Mouse (Mus musculus): Measurements from ENCODE around the gene Dbx2.

Dbx2 gene

DNA sequence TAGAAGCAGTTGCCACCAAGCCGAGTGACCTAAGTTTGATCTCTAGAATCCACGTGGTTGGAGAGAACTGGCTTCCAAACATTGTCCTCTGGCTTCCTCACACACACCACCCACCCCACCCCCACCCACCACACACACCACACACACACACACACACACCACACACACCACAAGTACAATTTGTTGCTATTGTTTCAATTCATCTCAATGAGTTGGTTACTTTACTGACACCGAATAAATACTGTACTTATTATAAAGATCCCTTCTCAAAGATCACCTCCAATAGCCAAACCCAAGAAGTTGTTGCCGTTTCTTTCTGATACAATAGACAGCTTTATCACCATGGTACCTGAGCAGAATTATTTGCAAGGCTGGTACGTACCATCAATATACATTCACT lies at the start of gene Dbx2:
Gene Dbx2, minus strand, starts transcription at position 101 of the 400 bp plus-strand sequence.
- no peak for DNase-seq

DNA sequence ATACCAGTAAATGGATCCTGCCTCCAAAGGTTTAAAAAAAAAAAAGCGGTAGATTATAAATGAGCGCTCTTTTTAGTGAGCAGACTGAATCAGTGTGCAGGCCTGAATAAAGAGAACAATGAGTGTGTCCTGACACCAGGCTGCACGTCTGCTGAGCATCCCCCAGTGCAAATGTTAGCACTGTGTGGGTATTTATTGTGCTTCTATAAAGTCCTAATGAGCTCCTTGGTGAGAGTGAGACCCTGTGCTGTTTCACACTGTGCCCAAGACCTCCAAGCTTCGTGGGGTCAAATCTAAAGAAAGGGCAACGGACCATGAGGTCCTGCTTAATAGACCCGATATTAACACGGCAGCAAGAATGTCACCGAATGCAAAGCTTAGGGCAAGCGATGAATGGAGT lies 46.4 kb upstream of the Dbx2 start:
- DNase-seq: no peak

DNA sequence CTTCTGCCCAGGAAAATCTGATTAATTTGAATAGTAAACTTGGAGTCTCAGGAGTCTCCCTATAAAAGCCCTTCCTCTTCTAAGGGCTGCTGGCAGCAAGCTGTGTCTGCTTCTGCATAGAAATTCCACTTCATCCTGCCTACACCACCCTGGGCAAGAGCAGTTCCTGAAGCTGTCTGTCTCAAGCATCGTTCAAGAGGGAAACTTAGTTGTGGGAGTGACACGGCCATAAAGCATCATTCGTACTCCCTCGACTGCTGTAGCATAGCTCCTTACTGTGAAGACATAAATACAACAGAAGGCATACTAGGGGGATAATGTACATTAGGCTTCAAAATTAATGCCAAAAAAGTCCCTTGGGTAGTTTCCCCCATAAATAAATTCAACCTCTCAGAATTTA lies 45.8 kb upstream of the Dbx2 start:
- DNase-seq: no peak

DNA sequence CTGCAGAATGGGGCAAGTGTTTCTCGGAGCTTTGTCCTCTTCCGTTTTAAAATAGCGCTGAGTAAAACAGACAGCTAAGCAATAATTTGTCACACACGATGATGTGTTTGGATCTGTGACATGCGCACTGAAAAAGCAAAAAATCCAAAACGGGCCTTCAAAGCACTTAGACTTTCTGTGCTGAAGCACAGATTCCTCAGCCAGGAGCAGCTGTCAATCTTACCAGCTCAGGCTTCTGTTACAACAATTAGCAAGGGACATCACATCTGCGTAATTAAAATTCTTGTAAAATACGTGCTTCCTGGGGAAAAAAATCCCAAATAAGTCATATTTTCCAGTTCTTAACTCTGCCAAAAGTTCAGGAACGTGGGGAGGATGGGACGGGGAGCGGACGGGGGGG lies 43.6 kb upstream of the Dbx2 start:
- DNase-seq: no peak

DNA sequence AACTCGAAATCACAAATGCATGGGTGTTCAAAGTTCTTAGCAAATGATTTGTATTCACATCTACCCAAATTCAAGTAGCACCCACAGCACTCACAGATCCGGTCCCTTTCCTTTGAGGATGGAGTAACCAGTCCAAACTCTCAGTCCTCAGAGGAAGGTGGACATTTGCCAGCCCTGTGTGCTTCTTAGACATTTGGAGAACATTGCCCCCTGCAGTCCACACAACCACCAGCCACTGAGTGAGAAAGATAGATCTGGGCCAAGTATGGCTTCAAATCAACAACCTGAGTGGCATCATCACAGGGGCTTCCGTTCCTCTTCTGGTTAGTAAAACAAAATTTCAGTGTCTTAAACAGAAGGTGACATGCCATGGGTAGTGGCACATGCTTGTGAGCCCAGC lies 38.0 kb upstream of the Dbx2 start:
- peak in 1 of 2 experiments; percentile 21 for DNase-seq

DNA sequence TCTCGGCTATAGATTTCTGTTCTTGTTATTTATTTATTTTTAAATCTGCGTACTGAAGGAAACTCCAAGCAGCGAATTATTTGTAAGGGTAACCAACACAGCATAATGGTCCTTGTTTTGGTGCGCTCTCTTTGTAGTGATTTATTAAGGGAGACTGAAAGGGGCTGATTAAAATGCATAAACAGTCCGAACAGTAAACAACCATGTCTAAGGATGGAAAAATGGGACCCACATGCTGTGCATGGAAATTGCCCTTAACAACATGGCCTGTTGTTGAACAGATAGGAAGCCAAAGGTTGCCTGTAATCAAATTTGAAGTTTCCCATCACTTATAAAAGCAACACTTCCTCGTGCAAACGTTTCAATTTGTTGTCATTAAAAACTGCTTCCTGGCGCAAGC lies 35.8 kb upstream of the Dbx2 start:
- no peak for DNase-seq

DNA sequence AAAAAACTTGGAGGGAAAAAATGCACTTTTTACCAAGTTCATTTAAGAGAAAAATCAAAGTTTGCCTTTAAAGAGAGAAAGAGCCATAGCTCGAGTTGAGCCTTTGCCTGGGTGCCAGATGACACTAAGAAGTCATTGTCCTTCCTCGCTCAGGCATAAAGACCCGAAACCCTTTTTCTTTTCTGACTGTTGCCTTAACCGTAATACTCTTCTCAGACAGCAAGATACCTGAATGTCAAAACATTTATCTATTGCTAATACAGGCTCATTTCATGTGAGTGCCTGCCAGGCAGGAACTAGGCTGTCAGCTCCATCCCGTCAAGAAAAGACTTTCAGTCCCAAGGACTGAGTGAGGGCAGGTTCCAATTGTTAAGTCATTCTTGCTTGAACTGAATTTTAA lies 35.4 kb upstream of the Dbx2 start:
- no peak for DNase-seq

DNA sequence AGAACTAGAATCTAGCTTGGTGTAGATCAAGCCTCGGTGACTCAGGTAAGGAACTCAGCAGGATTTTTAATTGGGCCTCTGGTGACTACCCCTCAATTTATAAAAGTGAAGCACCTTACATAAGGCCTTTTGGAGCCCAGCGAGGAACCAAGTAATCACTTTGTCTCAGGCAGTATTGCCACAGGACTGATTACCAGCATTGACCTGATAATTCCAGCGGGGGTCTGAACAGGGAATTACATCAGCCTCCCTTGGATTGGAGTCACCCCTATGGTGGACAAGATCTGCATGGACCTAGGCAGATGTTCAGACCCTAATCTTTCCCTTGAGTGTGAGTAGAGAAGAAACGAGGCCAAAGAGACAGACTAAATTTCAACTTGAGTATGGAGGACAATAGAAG lies 26.9 kb upstream of the Dbx2 start:
- no peak for DNase-seq

DNA sequence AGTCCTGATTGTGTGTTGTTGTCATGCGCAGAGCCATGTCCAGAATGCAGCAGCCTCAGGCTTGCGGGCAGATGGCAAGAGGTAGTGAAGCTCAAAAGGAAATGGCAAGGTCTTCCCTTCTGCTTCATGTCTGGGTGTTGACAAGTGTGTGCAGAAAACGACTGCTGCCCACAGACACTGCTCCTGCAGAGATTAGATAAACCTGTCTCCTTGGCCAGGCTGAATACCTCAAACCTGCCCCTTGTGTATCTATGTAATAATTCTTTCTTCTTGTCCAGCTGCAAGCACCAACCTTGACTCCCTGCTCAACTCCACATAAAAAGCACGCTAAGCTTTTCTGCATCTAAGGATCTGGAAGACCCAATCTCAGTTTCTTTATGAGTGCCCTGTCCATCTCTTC lies 19.9 kb upstream of the Dbx2 start:
- no peak for DNase-seq

DNA sequence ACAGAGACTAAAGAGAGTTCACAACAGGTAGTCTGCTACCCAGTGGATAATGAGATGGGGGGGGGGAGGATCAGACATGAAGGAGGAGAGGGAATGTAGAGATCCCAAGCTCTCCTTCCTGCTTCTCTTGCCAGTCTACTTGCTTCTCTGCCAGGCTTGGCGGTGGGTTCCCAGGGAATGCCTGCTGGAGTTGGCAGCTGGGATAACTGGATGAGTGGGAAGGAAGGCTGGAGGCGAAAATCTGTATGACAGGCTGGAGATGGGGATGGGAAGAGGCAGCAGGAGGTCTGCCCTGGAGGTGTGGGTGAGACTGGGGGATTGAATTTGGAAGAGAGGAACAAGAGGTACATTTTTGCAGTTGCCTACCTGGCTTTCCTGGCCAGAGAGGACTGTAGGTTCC lies 19.4 kb upstream of the Dbx2 start:
- DNase-seq: no peak

DNA sequence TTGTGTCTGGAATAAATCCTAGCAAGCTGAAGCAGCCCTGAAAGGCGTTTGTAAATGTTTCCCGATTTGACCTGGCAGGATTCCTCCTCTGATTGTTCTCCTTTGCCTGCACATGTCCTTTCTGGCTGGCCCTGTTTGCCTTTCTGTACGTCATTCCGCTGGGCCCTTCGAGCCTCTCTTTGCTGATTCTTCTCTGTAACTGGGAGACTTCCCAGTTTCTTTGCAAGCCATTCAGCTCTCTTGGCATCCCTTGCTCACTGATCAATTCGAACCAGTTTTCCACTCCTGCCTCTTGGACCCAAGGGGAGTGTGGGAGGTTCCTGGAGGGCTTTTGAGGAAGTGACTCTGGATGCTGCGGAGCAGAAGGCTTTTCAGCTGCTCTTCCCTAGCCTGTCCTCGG lies 11.4 kb upstream of the Dbx2 start:
- no peak for DNase-seq

DNA sequence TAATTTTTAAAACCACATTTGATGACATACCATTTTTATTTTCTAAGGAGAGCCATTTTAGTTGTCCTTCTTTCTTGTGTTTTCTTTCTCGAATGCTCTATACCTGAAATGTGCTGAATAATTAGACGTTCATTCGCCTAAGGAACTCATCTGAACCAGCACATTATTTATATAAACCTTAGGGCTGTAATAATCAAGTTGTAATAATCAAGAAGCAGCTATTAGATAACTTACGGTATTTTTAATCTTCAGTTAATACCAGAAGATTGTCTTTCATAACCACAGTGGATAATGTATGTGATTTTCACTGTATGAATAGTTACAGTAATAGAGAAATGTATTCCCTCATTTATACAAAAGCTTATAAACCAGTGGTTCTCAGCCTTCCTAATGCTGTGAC lies 9.2 kb upstream of the Dbx2 start:
- no peak for DNase-seq

DNA sequence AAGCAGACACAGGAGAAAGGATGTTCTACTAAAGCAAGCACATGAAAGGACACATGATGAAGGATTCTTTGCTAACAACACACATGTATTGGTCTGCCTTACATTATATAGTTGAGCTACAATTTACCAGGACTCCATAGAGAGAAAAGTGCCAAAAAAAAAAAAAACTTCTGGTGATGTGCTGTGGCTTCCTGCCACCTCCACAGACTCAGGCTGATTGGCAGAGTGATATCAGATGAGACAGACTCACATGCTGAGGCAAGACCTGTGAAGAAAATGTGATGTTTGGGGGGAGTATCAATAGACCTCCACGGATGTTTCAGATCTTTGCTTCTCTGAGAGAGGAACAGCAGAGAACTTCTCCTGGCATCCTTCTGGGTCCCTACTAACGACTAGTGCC lies 6.0 kb upstream of the Dbx2 start:
- no peak for DNase-seq

DNA sequence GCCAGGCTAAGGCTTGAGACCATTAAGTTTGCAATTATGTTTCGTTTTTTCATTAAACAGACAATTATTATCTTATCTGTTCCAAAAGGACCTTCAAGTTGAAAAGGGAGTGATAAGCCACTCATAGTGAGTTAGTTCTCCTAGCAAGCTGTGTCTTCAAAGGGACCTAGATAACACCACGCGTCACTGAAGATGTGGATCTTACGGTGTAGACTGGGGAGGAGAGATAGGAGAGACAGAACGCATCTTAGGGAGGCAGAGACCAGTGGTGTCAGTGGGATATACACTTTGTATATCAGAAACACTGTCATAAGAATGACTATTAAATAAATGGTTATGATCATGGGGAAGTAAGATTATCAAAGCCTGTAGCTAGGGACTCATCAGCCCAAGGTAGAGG lies 4.6 kb upstream of the Dbx2 start:
- no peak for DNase-seq

DNA sequence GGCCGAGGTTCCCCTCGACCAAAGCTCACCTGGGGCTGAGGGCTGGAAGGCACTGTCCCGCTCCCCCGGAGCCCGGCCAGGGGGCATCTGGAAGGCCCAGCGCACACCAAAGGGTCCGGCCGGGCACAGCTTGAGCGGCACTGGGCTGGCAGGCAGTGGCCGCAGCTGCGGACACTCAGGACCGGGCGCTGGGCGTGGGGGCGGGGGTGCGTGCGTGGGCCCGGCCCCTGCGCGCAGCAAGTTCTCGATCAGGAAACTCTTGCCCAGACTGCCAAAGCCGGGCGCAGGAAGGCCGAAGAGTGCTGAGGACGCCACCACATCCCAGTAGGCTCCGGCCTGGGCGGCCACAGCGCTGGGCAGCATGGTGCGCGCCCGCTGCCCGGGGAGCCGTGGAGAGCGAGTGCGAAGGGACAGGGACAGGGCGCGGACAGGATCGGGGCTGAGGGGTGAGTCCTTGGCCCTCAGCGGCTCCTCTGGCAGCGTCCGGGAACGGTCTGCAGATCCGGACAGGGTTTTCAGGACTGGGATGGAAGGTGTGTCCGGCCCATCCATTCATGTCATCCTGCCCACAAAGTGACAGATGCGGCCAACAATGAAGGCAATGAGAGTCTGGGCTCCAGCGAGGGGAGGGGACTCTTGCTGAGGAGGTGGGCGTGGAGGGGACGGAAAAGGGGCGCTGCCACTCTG lies 1.4 kb downstream of the Dbx2 start:
- no peak for DNase-seq

DNA sequence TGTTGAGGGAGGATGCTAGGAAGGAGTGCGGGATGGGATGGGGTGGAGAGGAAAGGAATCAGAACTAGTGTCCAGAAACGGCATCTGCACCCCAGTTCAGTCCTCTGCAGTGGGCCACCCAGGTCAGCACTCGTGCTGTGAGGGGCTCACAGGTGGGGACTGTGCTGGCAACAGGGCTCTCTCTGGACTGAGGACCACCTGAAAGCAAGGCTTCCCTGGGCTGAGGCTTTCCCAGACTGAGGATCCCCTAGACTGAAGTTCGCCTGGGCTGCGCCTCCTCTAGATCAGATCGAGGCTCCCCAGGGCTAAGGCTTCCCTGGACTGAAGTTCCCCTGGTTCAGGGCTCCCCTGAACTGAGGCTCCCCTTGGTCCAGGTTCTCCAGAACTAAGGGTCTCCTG lies 1.9 kb downstream of the Dbx2 start:
- DNase-seq: no peak

DNA sequence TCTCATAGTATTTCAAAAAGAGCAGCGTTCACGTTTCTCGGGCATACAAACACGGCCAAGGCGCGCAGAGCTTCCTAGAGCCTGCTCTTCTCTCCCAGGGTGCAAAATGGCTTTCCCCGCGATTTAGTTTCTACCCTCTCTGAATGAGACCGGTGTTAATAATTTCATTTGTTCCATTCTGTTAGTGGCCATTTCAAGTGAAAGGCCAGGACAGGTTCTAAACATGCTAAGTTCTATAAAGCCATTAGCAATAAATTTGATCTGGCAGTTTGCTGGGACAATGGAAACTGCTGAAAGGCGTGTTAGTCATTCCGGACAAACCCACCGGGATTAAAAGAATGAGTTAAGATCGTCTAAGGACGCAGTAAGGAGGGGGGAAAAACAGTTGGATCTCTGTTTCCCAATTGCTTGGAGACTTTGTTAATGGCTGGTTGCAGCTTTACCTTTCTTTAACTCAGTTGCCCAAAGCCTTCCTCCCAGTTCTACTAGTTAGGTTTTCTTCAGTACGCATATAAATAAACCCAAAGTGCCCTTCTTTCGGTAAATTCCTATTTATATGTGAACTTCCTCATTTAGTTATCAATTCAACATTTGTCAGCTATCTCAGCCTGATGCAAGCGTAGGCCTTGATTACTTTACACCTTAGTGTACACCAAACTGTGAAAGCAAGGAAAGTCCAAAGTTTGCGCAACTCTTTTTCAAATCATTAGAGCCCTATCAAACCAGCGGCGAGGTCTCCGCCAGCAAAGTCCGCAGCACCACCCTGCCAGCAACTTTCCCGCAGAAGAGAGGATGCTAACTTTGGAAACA lies 2.7 kb downstream of the Dbx2 start:
- DNase-seq: no peak

DNA sequence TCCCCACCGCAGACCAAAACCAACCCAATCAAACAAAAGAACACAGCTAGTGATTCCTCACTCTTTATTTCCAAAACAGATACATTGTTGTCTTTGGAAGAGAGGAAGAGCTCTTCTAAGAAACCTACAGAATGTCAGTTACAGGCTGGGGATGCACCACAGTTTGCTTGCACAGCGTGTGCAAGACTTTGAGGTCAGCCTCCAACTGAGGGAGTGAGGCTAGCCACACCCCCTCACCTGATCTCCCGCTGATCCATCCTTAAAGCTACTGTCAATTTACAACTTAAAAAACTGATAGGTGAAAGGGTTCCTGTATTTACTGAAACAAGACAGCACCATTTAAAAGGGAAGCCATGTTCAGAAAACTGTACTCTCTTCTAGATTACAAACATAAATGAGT lies 3.9 kb downstream of the Dbx2 start:
- no peak for DNase-seq

DNA sequence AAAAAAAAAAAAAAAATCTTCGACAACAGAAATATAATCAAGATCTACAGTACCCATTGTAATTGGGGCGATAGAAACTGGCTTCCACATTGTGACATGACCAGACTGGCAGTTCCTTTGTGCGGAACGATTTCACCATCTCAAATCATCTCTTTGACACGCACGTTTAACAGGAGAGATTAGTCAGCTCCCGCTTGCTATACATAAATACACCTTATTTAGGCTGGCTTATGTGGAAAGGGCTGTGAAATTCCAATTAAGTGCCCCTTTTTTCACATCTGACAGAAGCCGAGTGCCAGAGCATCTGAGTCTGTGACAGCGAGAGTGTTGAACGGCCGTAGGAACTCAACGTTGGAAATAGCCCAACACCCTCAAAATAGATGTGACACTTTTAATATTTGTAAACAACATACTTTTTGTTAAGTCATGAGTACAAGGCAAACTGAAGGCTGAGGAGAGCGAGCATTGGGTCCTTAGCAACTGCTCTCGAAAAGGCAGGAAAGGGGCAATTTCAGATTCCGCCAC lies 12.2 kb downstream of the Dbx2 start:
- DNase-seq: no peak

DNA sequence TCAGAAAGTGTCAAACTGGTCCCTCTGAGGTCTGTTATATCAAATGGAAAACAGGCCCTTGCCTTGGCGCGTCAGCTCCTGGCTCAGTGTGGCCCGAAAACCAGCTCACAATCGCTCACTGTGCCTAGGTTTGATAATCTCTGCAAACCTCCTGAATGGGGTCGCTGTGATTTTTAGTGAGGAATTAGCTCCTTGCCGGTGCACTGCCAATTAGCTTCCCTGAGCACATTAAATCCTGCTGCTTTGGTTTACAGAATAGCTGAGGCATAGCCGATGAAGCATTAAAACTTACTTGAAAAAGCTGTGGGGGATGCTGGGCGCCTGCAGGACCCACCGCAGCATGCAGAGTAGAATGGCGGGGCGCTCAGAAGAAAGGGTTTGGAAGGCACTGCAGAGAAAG lies 15.4 kb downstream of the Dbx2 start:
- DNase-seq: no peak

DNA sequence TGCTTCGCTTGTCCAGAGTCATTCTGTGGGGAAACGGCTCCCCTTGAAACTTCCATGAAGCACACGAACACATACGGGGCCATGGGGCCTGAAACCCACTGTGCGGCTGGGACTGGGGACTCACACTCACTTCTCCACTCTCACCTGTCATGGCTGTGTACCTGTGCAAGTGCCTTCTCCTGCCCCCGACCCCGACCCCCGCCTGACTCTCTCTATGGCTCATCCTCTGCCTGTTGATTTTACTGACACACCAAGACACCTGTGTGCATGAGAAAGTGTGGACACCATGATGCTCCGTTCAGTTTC lies 16.0 kb downstream of the Dbx2 start:
- no peak for DNase-seq

DNA sequence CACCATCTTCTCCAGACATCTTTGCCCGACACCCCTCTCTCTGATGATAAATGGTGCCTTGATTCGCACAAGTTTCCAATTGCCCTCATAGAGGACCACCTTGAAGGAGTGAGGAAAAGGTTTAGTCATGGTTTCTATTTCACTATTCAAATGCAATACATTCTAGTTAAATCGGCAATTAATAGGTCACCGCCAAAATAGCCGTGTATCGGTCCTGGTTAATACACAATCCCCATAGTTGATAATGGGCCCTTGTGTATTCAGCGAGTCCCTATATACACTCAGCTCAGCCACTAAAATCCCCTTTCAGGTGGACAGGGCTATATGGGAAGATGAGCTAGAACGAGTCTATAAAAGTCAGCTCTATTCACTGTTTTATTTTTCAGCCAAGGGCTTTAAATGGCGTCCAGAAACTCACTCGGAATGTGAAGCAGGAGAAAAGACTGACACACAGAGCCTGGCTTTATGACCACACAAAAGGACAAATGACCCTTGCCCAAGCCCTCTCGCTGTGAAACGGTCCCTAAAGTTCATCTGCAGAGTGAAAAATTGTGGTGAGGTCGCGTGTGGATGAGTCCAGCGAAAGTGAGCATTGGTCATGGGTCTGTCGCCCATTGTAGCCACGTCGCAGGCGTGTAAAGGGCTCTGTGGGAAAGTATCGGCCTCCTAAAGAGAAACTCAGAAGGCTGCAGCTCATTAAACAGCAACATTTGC lies 16.5 kb downstream of the Dbx2 start:
- DNase-seq: no peak

DNA sequence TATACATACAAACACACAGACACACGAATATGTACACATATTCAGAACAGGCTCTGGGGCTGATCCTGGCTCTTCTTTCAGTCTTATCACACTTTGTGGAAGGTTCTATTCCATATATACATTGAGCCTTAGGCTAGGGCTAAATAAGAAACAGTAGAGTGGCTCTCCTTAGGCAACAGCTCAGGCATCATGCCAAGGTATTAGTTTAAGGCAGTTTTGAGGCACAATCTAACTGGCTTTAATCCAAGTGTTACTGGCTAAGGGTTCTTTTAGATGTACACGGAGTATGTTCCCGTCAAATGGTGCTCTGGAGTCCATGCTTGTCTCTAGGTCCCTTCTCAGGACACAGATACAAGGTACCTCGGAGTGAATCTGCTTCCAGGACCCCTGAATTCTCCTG lies 31.4 kb downstream of the Dbx2 start:
- no peak for DNase-seq

DNA sequence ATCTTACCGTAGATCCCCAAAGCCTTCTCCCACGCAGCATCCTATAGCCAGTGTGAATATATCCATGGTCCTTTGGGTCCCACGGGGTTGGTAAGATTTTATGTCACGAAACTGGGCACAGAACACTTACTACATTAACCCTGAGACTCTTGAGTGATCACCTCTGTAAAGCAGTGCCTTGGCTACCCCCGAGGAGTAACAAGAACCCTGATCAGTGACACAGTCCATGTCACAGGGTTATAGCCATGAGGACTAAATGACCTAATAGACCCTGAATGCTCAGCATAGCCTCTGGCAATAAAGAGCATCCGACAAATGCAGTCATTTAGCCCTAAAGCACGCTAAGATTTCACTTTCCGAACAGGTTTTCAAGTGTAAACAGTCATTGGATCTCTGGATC lies 33.0 kb downstream of the Dbx2 start:
- DNase-seq: no peak
